Mouse (Mus musculus): ENCODE measurements around the gene Smagp. TPM values are rescaled to one million over a fixed set of nuclear protein-coding genes. Genes with fewer than 3 reads are reported as not detected.

Gene Smagp
- total and polyA plus RNA-seq, 2 experiments from 2014 or later, result 19.0 to 27.6 TPM

DNA sequence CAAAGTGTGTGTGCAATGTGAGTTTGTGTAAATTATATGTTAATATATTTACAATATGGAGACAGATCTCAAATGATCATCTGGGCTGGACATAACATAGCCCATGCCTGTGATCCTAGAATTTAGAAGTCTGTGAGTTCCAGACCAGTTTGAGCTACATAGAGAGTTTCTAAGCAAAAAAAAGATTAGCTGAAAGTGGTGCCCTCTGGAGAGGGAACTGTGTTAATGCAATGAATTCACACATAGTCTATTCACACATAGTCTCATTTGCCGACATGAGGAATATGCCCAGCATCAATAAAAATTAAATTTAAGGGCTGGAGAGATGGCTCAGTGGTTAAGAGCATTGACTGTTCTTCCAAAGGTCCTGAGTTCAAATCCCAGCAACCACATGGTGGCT lies 39.8 kb upstream of the Smagp start:
- no peak for ATAC-seq (ENCODE audit: insufficient read depth, low read depth)
- no peak for TF ChIP-seq EP300 (IDR thresholded peaks at IDR 0.05; ENCODE audit: low read depth)
- no peak for TF ChIP-seq CTCF (IDR thresholded peaks at IDR 0.05; ENCODE audit: low read depth)

DNA sequence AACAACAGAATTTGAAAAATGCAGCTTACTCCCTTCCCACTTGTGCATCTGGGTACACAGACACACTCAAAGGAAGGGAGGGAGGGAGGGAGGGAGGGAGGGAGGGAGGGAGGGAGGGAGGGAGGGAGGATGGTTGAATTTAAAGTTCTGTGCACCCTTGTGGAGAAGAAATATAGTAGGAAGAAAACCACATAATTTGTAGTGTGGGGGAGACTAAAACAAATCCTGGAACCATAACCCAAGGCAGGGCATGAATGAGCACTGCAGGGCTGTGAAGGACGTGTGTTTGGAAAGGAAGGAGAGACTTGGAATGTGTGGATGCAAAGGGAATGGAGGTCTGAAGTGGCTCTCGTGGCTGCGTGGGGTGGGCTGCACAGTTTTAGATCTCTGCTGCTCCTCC lies 38.7 kb upstream of the Smagp start:
- DNase-seq (ENCODE audit: low spot score), result no peak
- H3K4me1 ChIP-seq (ENCODE audit: control insufficient read depth, insufficient read depth), result peaks cover 14% of the 10 kb centered on the region
- no peak overlapping the region for H3K27ac ChIP-seq (ENCODE audit: low read depth)
- no peak for TF ChIP-seq CTCF (IDR thresholded peaks at IDR 0.05; ENCODE audit: low read depth)
- TF ChIP-seq EP300 (IDR thresholded peaks at IDR 0.05; ENCODE audit: low read depth), result no peak
- no peak overlapping the region for H3K4me3 ChIP-seq (ENCODE audit: low read depth, low read length)
- H3K36me3 ChIP-seq (replicated peaks; ENCODE audit: control insufficient read depth, insufficient read depth, low read length), result no peaks in the 10 kb centered on the region
- 50% methylated on average over 3 of the region's 3 CpGs for WGBS
- ATAC-seq (ENCODE audit: insufficient read depth, low read depth), result no peak
- H3K9ac ChIP-seq (replicated peaks; ENCODE audit: low read depth, low read length), result no peak overlapping the region
- H3K4me2 ChIP-seq (ENCODE audit: low read depth, low read length), result no peak overlapping the region
- H3K27me3 ChIP-seq (ENCODE audit: control insufficient read depth, insufficient read depth, low read length), result no peaks in the 10 kb centered on the region
- no peaks in the 10 kb centered on the region for H3K9me3 ChIP-seq (replicated peaks; ENCODE audit: control insufficient read depth, low read length)

More for the DNA sequence above, 39.8 kb upstream of the Smagp start:
- Histone ChIP-seq H3K27me3 (ENCODE audit: control insufficient read depth, insufficient read depth, low read length) (no peaks in the 10 kb centered on the region), H3K9me3 (replicated peaks; ENCODE audit: control insufficient read depth, low read length) (no peaks in the 10 kb centered on the region), H3K4me3 (ENCODE audit: low read depth, low read length) (no peak overlapping the region), H3K9ac (replicated peaks; ENCODE audit: low read depth, low read length) (no peak overlapping the region), H3K27ac (ENCODE audit: low read depth) (no peak overlapping the region), H3K4me1 (ENCODE audit: control insufficient read depth, insufficient read depth) (peaks cover 14% of the 10 kb centered on the region), H3K4me2 (ENCODE audit: low read depth, low read length) (no peak overlapping the region), H3K36me3 (replicated peaks; ENCODE audit: control insufficient read depth, insufficient read depth, low read length) (no peaks in the 10 kb centered on the region)
- WGBS, result 84% methylated on average over 1 of the region's 1 CpGs
- no peak for DNase-seq (ENCODE audit: low spot score)

DNA sequence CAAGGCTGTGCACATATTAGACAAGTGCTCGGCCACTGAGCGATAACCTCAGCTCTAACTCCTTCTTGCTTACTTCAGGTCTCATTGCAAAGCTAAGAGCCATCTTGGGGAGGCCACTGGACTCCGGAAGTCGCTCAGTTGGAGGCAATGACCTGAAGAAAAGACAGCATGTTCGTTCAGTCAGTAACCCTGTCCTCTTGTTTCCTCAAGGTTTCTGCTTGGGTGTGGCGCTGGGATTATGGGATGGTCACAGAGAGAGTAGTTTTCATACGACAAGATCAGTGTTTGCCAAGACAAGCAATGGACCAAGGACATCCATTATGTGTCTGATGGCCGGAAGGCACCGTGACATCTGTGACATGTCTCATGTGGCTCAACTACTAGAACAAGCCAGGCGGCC lies 37.8 kb upstream of the Smagp start:
- H3K4me1 ChIP-seq (ENCODE audit: control insufficient read depth, insufficient read depth), result peaks cover 14% of the 10 kb centered on the region
- no peak for DNase-seq (ENCODE audit: low spot score)
- WGBS, result 80% methylated on average over 10 of the region's 10 CpGs
- ATAC-seq (ENCODE audit: insufficient read depth, low read depth), result no peak
- no peak overlapping the region for H3K4me2 ChIP-seq (ENCODE audit: low read depth, low read length)
- TF ChIP-seq EP300 (IDR thresholded peaks at IDR 0.05; ENCODE audit: low read depth), result no peak
- no peak for TF ChIP-seq CTCF (IDR thresholded peaks at IDR 0.05; ENCODE audit: low read depth)
- H3K27ac ChIP-seq (ENCODE audit: low read depth), result peak overlapping the region; percentile 62
- no peak overlapping the region for H3K9ac ChIP-seq (replicated peaks; ENCODE audit: low read depth, low read length)
- no peaks in the 10 kb centered on the region for H3K27me3 ChIP-seq (ENCODE audit: control insufficient read depth, insufficient read depth, low read length)
- H3K9me3 ChIP-seq (replicated peaks; ENCODE audit: control insufficient read depth, low read length), result no peaks in the 10 kb centered on the region
- H3K36me3 ChIP-seq (replicated peaks; ENCODE audit: control insufficient read depth, insufficient read depth, low read length), result no peaks in the 10 kb centered on the region
- no peak overlapping the region for H3K4me3 ChIP-seq (ENCODE audit: low read depth, low read length)

DNA sequence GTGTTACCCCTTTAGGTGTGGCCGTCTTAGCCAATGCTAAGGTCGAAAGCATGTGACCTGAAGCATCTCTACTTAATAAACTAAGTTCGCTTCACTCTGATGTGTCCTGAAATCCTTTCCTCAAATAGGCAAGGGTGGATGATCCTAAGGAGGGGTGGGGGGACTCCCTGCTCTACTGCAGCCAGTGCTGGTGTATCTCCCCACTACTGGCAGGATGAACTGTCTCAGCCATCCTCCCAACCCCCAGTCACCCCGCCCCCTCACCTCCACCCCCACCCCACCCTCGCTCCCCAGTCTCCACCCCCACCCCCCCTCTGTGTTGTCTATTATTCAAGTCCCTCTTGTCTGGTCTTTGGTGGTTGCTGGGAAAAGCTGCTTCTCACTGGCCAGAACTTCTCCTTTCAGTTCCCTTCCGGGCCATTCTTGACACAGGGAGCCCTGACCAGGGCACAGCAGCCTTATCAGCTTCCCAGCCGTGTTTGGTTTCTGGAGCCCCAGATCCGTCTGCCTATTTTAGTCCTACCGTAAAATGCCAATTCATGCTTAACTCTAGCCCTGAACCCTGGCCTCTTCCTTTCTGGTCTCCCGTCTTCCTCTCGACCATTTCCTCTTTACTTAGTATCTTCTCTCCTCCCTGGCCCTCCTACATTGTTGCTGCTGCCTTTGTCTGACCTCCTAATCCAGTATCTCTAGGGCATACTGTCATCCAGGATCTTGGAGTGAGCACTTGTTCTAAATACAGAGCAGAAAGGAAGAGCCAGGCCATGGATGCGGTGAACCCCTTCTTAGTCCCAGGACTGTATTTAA lies 37.0 kb upstream of the Smagp start:
- Histone ChIP-seq H3K36me3 (replicated peaks; ENCODE audit: control insufficient read depth, insufficient read depth, low read length) (no peaks in the 10 kb centered on the region), H3K4me2 (ENCODE audit: low read depth, low read length) (peak overlapping the region; percentile 33), H3K27me3 (ENCODE audit: control insufficient read depth, insufficient read depth, low read length) (no peaks in the 10 kb centered on the region), H3K4me3 (ENCODE audit: low read depth, low read length) (no peak overlapping the region), H3K27ac (ENCODE audit: low read depth) (peak overlapping the region; percentile 62), H3K9me3 (replicated peaks; ENCODE audit: control insufficient read depth, low read length) (no peaks in the 10 kb centered on the region), H3K4me1 (ENCODE audit: control insufficient read depth, insufficient read depth) (peaks cover 14% of the 10 kb centered on the region), H3K9ac (replicated peaks; ENCODE audit: low read depth, low read length) (no peak overlapping the region)
- no peak for TF ChIP-seq EP300 (IDR thresholded peaks at IDR 0.05; ENCODE audit: low read depth)
- WGBS, result 20% methylated on average over 12 of the region's 12 CpGs
- DNase-seq (ENCODE audit: low spot score), result peak; percentile 57
- ATAC-seq (ENCODE audit: insufficient read depth, low read depth), result peak; percentile 57

DNA sequence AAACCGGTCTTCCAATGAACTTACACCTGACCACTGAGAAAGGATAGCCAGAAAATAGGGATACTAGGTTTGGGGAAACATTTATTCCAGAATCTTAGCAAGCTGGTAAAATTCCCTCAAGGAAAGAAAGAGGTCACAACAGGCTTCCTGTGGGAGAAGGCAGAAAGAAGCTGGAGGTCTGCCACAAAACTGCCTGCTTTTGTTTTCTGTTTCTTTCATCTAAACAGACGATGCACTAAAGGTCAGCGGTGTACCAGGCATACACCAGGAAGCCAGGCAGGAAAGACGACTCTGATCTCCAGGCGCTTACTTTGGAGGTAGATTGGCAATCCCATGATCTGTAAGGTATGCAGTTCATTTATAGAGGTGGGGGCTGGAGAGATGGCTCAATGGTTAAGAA lies 34.1 kb upstream of the Smagp start:
- no peaks in the 10 kb centered on the region for H3K9me3 ChIP-seq (replicated peaks; ENCODE audit: control insufficient read depth, low read length)
- ATAC-seq (ENCODE audit: insufficient read depth, low read depth), result no peak
- H3K27me3 ChIP-seq (ENCODE audit: control insufficient read depth, insufficient read depth, low read length), result no peaks in the 10 kb centered on the region
- DNase-seq (ENCODE audit: low spot score), result no peak
- TF ChIP-seq EP300 (IDR thresholded peaks at IDR 0.05; ENCODE audit: low read depth) (no peak), CTCF (IDR thresholded peaks at IDR 0.05; ENCODE audit: low read depth) (no peak)
- no peak overlapping the region for H3K27ac ChIP-seq (ENCODE audit: low read depth)
- H3K36me3 ChIP-seq (replicated peaks; ENCODE audit: control insufficient read depth, insufficient read depth, low read length), result no peaks in the 10 kb centered on the region
- H3K4me2 ChIP-seq (ENCODE audit: low read depth, low read length), result no peak overlapping the region
- peaks cover 19% of the 10 kb centered on the region for H3K4me1 ChIP-seq (ENCODE audit: control insufficient read depth, insufficient read depth)
- no peak overlapping the region for H3K4me3 ChIP-seq (ENCODE audit: low read depth, low read length)
- H3K9ac ChIP-seq (replicated peaks; ENCODE audit: low read depth, low read length), result no peak overlapping the region
- WGBS, result 62% methylated on average over 5 of the region's 5 CpGs

DNA sequence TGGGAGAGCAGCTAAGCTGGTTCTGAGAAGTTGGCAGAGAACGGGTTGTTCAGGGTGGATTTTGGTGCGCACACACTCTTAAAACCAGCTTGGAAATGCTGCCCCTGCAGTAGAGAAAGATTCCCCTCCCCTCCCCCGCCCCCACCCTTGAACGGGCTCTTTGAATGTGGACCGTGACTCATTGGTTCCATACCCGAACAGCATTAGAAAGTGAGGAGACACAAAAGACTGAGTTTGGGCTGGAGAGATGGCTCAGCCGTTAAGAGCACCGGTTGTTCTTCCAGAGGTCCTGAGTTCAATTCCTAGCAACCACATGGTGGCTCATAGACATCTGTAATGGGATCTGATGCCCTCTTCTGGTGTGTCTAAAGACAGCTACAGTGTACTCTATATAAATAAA lies 33.3 kb upstream of the Smagp start:
- Histone ChIP-seq H3K4me2 (ENCODE audit: low read depth, low read length) (no peak overlapping the region), H3K36me3 (replicated peaks; ENCODE audit: control insufficient read depth, insufficient read depth, low read length) (no peaks in the 10 kb centered on the region), H3K4me1 (ENCODE audit: control insufficient read depth, insufficient read depth) (peaks cover 19% of the 10 kb centered on the region), H3K27me3 (ENCODE audit: control insufficient read depth, insufficient read depth, low read length) (no peaks in the 10 kb centered on the region), H3K9ac (replicated peaks; ENCODE audit: low read depth, low read length) (no peak overlapping the region), H3K27ac (ENCODE audit: low read depth) (no peak overlapping the region), H3K4me3 (ENCODE audit: low read depth, low read length) (no peak overlapping the region), H3K9me3 (replicated peaks; ENCODE audit: control insufficient read depth, low read length) (no peaks in the 10 kb centered on the region)
- ATAC-seq (ENCODE audit: insufficient read depth, low read depth) (no peak), DNase-seq (ENCODE audit: low spot score) (no peak)
- WGBS, result 82% methylated on average over 8 of the region's 8 CpGs
- TF ChIP-seq CTCF (IDR thresholded peaks at IDR 0.05; ENCODE audit: low read depth), result no peak
- no peak for TF ChIP-seq EP300 (IDR thresholded peaks at IDR 0.05; ENCODE audit: low read depth)

All from heart, postnatal 0 days (tissue).